Mouse (Mus musculus) right cerebral cortex, postnatal 14 days (tissue): ENCODE results near the gene Teddm1a.

Experiments used
- DNase-seq: peaks from one replicate; pipeline ENCODE4 v3.0.0; 2022

Gene Teddm1a

DNA sequence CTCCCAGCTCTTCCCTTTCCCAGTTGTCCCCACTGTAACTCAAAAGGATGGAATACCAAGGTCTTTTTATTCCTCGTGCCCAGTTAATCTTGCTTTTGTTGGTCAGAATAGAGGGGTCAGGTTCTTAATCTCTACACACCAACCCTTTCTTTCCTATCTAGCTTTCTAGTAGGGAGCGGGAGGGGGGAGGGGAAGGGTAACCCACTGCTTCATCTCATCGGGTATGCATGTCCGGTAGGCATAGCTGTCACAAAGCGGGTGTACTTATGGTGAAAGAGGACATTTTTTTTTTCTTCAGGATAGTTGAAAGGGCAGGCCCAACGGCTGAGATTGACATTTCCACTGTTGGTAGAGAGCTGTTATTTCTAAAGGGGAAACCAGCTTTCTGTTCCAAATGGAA lies 16.7 kb downstream of the Teddm1a start:
- no peak for DNase-seq

DNA sequence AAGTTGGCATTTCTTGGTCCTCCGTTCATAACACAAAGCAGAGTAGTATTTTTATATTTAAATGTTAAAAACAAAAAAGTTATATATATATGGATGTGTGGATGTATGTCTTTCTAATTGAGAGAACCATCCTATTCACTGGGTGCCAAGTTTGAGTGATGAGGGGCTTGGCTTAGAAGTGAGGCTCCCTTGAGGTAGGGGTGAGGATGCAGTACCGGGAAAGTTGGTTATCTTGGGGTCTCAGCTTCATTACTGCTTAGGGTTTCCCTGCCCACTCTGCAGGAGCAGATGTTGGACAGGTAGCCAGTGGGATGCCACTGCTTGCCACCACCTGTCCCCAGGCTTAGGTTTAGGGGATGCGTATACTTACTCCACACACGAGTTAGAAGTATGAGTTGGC lies 17.2 kb downstream of the Teddm1a start:
- DNase-seq = no peak

DNA sequence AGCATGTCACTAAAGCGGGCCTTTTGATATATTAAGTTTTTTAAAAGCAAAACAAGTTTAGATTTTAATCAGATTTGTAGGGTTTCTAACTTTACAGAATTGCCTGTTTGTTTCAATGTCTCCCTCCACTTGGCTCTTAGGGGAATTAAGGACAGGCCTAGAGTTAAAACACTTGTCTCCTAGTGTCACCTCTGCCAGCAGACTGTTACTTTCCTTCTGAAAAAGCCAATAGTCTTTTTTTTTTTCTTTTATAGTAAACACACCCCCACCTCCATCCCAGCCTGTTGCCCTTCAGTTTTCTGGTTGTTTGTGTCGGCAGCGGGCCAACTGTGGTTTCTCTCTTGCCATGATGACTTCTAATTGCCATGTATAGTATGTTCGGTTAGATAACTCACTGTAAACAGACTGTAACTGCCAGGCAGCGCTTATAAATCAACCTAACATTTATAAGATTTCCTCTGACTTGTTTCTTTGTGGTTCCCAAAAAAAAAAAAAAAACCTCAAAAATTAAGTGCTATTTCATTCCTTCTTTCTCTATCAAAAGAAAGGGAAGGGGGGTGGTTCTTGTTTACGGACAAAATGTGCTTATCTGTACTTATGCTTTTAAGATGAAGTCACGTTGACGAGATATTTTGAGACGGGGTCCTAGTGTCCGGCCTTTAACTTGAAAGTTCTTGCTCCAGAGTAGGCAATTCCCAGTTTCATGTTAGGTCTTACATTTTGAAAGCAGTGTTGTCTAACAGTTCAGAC lies 17.8 kb downstream of the Teddm1a start:
- DNase-seq = no peak

DNA sequence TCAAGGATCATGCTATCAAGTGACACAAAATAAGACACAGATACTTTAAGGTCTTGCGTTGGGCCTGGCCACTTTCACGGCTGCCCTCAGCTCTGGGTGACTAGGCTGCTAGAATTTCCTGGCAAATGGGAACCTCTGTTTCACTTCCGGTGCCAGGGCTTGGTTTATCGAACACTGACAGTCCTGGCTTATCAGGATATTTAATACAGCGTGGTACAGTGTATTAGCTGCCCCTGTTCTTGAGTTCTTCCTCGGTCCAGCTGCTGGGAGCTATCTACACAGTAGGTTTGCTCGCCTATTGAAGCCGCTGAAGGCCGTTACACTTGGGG lies 18.4 kb downstream of the Teddm1a start:
- no peak for DNase-seq

DNA sequence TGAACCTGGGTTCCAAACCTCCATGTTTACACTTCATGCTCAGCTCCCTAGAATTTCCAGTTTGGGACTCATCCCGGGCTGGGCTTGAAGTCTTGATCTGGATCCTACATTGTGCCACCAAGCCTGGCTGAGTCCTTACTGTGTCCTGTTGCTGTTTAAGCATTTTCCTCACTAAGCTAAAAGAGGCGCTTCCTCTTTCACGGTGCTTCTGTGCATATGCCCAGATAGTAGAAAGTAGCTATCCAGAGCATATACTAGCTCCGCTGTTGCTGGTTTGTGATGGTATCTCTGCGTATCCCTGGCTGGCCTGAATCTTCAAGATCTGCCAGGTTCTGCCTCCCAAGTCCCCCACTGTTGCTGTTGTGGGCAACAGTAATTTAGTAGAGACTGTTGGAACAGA lies 18.9 kb downstream of the Teddm1a start:
- no peak for DNase-seq

DNA sequence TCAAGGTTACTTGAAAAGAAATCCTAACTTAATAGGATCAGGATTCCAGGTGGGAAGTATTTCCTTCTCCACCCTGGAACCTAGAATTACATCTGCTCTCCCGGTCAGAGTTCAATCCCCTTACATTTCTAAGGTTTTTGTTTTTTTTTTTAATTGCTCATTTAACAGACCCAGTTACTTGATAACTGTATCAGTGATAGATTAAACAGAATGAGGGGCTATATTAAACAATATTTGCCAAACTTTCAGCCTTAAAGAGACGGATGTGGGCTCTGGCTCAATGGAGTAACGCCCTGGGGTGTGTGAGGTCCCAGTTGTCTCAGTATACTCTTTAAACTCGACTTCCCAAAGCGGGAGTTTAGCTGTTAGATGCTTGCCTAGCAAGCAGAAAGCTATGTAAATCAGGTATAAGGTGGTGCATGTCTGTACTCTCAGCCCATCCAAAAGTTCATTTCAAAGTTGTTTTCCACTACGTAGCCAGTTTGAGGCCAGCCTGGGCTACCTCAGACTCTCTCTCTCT lies 19.8 kb downstream of the Teddm1a start:
- DNase-seq = no peak

DNA sequence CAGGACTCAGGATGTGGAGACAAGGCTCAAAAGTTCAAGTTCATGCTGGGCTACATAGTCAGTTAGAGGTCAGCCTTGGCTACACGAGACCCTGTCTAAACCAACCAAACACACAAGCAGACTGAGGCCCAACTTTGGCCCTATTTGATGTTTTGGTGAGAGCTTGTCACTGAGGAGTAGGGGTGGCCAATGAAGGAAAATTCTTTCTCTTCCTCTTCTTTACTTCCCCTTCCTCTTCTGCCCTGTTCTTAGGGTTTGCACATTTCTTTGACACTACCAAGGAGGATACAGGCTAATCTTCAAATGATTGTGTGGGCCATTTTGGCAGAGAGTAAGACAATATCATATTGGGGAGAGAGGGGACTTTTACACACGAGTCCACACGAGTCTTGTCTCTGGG lies 22.3 kb downstream of the Teddm1a start:
- DNase-seq = no peak

DNA sequence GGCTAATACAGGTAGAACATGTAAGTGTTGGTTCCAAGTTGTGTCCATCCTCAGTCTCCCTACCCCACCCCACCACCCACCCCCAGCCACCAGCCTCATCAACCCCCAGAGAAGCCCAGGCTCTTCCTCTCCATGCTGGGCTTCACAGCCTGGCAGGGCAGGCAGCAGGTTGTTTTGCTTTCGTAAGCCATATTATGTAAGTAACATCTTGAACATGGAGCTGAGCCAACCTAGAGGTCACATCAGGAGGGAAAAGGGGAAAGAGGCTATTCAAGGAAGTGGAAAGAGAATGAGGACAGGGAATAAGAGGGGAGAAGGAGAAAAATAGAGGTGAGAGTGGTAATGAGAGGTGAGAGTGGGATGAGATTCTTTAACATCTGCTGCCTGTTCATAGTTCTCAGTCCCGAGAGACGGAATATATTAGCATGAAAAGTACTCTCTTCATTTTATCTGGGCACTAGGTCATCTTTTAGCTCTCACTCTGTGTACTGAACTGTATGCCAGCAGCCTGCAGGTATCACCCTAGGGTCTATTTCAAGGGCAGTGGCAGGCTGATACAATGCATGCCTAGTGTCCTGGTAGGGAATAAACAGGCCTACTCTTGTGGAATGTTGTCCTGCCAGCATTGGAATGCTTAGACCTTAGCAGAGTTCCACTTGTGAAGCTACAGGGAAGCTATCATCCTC lies 27.1 kb downstream of the Teddm1a start:
- no peak for DNase-seq

DNA sequence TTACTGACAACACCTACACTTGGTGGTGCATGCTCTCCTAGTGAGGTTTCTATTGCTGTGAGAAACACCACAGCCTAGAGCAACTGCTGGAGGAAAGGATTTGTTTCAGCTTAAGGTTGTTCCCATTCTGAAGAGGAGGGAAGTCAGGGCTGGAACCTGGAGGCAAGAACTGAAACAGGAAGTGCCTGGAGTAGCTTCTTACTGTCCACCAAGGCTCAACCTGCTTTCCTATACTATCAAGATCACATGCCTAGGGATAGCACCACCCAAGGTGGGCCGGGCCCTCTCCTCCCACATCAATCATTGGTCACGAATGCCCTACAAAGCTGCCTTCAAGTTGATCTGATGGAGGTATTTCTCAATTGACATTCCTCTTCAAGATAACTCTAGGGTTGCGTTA lies 30.1 kb downstream of the Teddm1a start:
- no peak for DNase-seq

DNA sequence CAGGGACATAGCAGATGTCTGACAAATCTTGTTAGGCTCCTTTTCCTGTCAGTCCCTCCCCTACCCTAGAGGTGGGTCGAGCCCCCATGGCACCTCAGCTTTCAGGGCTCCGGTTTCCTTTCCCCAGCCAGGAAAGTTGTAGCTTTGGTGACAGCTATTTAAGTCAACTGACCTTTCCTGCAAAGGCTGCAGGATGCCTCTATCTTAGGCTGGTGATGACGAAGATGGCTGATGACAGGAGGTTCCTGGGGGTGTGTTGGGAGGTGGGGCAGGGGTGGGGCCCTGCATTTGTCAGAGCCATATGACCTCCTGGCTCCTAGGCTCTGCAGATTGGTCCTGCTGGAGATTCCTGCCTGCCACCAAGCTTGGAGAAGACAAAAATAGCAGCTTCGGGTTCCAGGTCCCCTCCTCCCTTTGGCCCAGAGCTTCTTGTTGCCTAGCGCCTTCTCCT lies 31.1 kb downstream of the Teddm1a start:
- DNase-seq = no peak

DNA sequence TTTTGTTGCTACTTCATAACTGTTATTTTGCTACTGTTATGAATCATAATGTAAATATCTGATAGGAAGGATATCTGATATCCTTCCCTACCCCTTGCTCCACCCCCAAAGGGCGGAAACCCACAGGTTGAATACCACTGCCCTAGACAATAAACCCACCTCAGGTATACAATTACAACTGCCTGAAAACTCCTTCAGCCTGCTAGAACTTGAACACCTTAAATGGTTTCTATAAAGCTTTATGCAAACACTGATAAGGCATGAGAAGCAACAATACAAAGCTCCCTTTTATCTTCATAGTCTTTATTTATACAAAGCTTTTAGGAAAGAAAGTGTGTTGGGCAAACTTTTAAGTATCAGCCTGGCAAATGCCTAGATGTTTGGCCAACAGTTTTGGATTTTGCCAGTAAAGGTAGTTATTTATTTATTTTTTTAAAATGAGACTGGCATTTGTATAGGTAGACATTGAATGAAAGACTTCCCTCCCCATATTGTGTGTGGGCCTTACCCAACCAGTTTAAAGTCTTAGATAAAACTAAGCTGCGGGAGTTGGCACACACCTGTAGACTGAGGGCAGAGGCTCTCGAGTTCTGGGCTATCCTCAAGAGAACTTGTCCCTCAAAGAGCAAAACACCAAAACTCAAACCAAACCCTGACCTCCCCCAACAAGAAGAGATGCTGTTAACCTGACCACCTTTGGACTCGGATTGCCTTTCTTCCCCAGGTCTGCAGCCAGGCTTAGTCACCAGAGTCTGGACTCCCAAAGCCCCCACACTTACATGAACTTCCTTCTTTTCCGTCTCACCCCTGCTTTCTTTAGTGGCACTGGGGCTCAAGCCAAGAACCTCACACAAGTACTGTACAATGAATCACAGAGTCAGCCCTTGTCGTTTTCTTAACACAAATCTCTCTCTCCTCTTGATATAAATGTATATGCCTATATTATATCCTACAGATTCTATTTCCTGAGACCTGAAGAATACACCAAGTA lies 33.1 kb downstream of the Teddm1a start:
- DNase-seq = no peak

DNA sequence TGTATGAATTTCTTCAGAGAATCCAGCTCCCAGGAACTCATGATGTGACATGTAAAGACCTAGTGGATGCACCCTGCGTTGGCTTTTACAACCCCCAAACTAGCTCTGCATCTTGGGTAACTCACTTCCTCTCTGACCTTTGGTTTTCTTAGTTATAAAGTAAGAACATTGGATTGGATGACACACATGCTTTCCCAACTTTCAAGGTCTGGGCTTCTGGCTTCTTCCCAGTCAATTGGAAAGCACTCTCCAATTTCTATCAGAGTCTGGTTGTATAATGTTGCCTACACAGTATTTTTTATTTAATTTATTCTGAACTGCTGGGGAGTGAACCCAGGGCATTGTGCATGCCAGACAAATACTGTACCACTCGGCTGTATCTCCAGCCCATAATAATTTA lies 38.9 kb downstream of the Teddm1a start:
- no peak for DNase-seq

DNA sequence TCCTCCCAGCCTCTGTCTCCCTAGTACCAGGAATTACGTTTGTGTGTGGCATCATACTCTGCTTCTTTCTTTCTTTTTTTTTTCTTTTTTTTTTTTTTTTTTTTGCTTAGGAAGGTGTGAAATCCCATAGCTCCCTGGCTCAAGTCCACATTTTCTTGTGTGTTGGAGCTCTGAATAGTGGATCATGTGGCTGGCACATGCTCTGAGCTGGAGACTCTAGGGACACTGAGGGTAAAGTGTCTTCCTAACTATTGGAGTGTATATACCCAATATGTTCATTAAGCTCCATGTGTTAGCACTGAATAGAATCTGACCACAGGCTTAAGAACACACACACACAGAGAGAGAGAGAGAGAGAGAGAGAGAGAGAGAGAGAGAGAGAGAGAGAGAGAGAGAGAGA lies 42.2 kb downstream of the Teddm1a start:
- no peak for DNase-seq

DNA sequence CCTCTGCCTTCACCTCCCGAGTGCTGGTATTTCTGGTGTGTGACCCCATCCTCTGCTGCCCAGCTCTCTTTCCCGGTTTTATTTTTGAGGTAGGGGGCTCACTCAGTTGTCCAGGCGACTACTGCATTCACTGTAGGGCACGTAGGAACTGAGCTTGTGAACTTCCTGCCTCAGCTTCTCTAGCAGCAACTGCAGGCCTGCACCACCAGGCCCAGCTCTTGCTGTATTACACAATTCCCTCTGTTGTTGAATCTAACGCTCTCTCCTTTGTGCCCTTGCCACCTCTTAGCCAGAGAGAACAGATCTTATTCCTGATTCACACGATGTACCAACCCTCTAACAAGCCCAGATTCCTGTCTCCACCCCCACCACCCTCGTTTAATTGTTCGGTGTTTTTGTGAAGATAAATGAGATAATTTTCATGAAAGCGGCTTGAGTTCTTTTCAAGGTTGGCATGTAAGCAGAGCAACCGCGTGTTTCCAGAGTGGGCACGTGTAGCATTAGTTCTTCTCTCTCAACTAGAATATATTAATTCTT lies 44.4 kb downstream of the Teddm1a start:
- DNase-seq = no peak

DNA sequence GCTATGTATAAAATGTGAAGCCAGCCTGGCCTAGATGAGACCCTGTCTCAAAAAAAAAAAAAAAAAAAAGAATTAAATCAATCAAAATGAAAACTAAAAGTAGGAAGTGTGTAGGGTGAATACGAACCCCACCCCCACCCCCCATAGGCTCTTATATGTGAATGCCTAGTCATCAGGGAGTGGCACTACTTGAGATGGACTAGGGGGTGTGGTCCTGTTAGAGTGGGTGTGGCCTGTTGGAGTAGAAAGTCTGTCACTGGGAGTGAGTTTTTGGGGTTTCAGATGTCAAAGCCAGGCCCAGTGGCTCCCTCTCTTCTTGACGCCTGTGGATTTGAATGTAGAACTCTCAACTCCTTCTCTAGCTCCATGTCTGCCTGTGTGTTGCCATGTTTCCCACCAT lies 45.5 kb downstream of the Teddm1a start:
- no peak for DNase-seq

DNA sequence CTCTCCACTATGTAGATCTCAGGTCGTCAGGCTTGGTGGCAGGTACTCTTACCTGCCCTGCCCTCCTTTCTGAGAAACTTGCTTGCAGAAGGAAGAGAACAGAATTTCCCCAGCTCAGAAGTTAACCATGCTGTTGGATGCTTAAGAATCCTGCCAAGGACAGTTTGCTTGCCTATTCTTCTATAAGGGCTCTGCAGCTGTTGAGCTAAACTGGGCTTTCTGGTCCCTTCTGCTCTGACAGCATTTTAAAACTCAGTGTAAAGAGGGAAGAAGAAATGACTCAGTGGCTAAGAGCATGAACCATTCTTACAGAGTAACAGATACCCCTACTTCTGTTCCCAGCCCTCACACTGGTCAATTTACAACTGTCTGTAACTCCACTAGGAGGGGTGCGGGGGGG lies 49.4 kb downstream of the Teddm1a start:
- no peak for DNase-seq
